Mouse (Mus musculus): ENCODE data around the gene Ephb4. TPM values are rescaled to one million over a fixed set of nuclear protein-coding genes. Genes with fewer than 3 reads are reported as not detected.

Gene Ephb4
- total and polyA plus RNA-seq, 3 experiments = 0.08 to 0.12 TPM; not detected in 1

- no peaks in the 10 kb centered on the region; the same call in 1 of the 2 replicates for H3K79me2 ChIP-seq (ENCODE audit: control insufficient read depth, insufficient read depth, low read length, poor library complexity)
- peaks cover 0 to 28% of the 10 kb centered on the region in 2 experiments; a peak in 3 of 4 replicates for H3K4me1 ChIP-seq (ENCODE audit: control insufficient read depth in 1 of 2, insufficient read depth in 2 of 2, low read length in 2 of 2)
- DNase-seq (ENCODE audit: low read depth, low spot score) = peak; percentile 16
- no peak overlapping the region for H3K4me3 ChIP-seq (ENCODE audit: control insufficient read depth in 1 of 2, insufficient read depth in 1 of 2, low read depth in 2 of 2, low read length in 2 of 2)
- no peaks in the 10 kb centered on the region for H3K9me3 ChIP-seq (replicated peaks; ENCODE audit: insufficient read depth, low read length)
- no peaks in the 10 kb centered on the region for H3K27me3 ChIP-seq (ENCODE audit: control insufficient read depth in 1 of 2, insufficient read depth in 2 of 2, low read length in 2 of 2)
- H3K27ac ChIP-seq (ENCODE audit: control insufficient read depth, low read depth, low read length) = no peak overlapping the region
- TF ChIP-seq RCOR1 (IDR thresholded peaks at IDR 0.05; ENCODE audit: low read depth, low read length) = no peak
- TF ChIP-seq TAL1 (IDR thresholded peaks at IDR 0.05; ENCODE audit: low read length) = peak; percentile 44
- H3K9ac ChIP-seq (ENCODE audit: control insufficient read depth, low read depth, low read length, poor library complexity, severe bottlenecking) = no peak overlapping the region
- peaks cover 0 to 10% of the 10 kb centered on the region in 2 experiments; a peak in 2 of 4 replicates for H3K36me3 ChIP-seq (ENCODE audit: control insufficient read depth in 1 of 2, insufficient read depth in 2 of 2, low read length in 2 of 2)
These were observed 9.7 kb upstream of the Ephb4 start for GRCm38 (mm10) chr5:137340222-137340621.

GRCm38 (mm10) chr5:137342407-137343012 lies 7.4 kb upstream of the Ephb4 start:
- no peaks in the 10 kb centered on the region for H3K27me3 ChIP-seq (ENCODE audit: control insufficient read depth in 1 of 2, insufficient read depth in 2 of 2, low read length in 2 of 2)
- no peaks in the 10 kb centered on the region for H3K9me3 ChIP-seq (replicated peaks; ENCODE audit: insufficient read depth, low read length)
- DNase-seq (ENCODE audit: low read depth, low spot score) = no peak
- TF ChIP-seq JUND (IDR thresholded peaks at IDR 0.05; ENCODE audit: low read depth, low read length) (no peak), RCOR1 (IDR thresholded peaks at IDR 0.05; ENCODE audit: low read depth, low read length) (no peak), UBTF (IDR thresholded peaks at IDR 0.05; ENCODE audit: borderline replicate concordance, insufficient read depth, low read depth, low read length) (no peak), USF1 (IDR thresholded peaks at IDR 0.05; ENCODE audit: low read depth, low read length) (no peak), POLR2A (IDR thresholded peaks at IDR 0.05; ENCODE audit: control insufficient read depth in 1 of 2, insufficient read depth in 1 of 2, low read depth in 1 of 2, low read length in 2 of 2, poor library complexity in 1 of 2) (no peak)
- peaks cover 3 to 27% of the 10 kb centered on the region in 2 experiments for H3K4me1 ChIP-seq (ENCODE audit: control insufficient read depth in 1 of 2, insufficient read depth in 2 of 2, low read length in 2 of 2)
- no peaks in the 10 kb centered on the region; the same call in 1 of the 2 replicates for H3K79me2 ChIP-seq (ENCODE audit: control insufficient read depth, insufficient read depth, low read length, poor library complexity)
- H3K9ac ChIP-seq (ENCODE audit: control insufficient read depth, low read depth, low read length, poor library complexity, severe bottlenecking) = no peak overlapping the region
- no peak overlapping the region for H3K27ac ChIP-seq (ENCODE audit: control insufficient read depth, low read depth, low read length)
- peaks cover 0 to 10% of the 10 kb centered on the region in 2 experiments; a peak in 2 of 4 replicates for H3K36me3 ChIP-seq (ENCODE audit: control insufficient read depth in 1 of 2, insufficient read depth in 2 of 2, low read length in 2 of 2)
- no peak overlapping the region for H3K4me3 ChIP-seq (ENCODE audit: control insufficient read depth in 1 of 2, insufficient read depth in 1 of 2, low read depth in 2 of 2, low read length in 2 of 2)

- no peak for DNase-seq (ENCODE audit: low read depth, low spot score)
- no peaks in the 10 kb centered on the region; the same call in 1 of the 2 replicates for H3K79me2 ChIP-seq (ENCODE audit: control insufficient read depth, insufficient read depth, low read length, poor library complexity)
- peaks cover 0 to 10% of the 10 kb centered on the region in 2 experiments; a peak in 2 of 4 replicates for H3K36me3 ChIP-seq (ENCODE audit: control insufficient read depth in 1 of 2, insufficient read depth in 2 of 2, low read length in 2 of 2)
- no peak overlapping the region for H3K27ac ChIP-seq (ENCODE audit: control insufficient read depth, low read depth, low read length)
- H3K4me3 ChIP-seq (ENCODE audit: control insufficient read depth in 1 of 2, insufficient read depth in 1 of 2, low read depth in 2 of 2, low read length in 2 of 2) = no peak overlapping the region
- no peaks in the 10 kb centered on the region for H3K9me3 ChIP-seq (replicated peaks; ENCODE audit: insufficient read depth, low read length)
- TF ChIP-seq BHLHE40 (IDR thresholded peaks at IDR 0.05; ENCODE audit: borderline replicate concordance, low read depth, low read length) = no peak
- TF ChIP-seq CHD2 (IDR thresholded peaks at IDR 0.05; ENCODE audit: low read length) = no peak
- H3K4me1 ChIP-seq (ENCODE audit: control insufficient read depth in 1 of 2, insufficient read depth in 2 of 2, low read length in 2 of 2) = peaks cover 3 to 22% of the 10 kb centered on the region in 2 experiments
- H3K9ac ChIP-seq (ENCODE audit: control insufficient read depth, low read depth, low read length, poor library complexity, severe bottlenecking) = no peak overlapping the region
- H3K27me3 ChIP-seq (ENCODE audit: control insufficient read depth in 1 of 2, insufficient read depth in 2 of 2, low read length in 2 of 2) = no peaks in the 10 kb centered on the region
These were observed 6.5 kb upstream of the Ephb4 start for GRCm38 (mm10) chr5:137343412-137343811.

Measured in MEL (cell line).